Mouse (Mus musculus) erythroid progenitor cell, adult 5-6 weeks (primary cell): Measurements from ENCODE around the gene B3gnt8. TPM values are rescaled to one million over a fixed set of nuclear protein-coding genes. Genes with fewer than 3 reads are reported as not detected.
A peak's percentile ranks its signal among the peaks of the same experiment; 100 is the strongest.

Experiments
- ATAC-seq: replicated peaks from 2 replicates; pipeline ENCODE4 v1.8.0; 2016; ENCODE audit warnings: moderate number of reproducible peaks, mild to moderate bottlenecking, moderate TSS enrichment, inconsistent platforms; ENCODE audit not compliant: poor library complexity, low FRiP score, severe bottlenecking
- total RNA-seq, 2 experiments: library from RNA; stranded (forward) in 1 of 2; stranded (reverse) in 1 of 2; fragments of 150-400 nt in 1 of 2; fragments of 186-747, 209-891 nt in 1 of 2; gene quantifications; 2 replicates each; pipeline versions ENCODE4 v1.2.3 to v1.2.4; 2015 to 2017; ENCODE audit warnings: low replicate concordance in 2 of 2

B3gnt8 gene
- total RNA-seq, 2 experiments from 2014 or later = 1.7 to 3.8 TPM

DNA sequence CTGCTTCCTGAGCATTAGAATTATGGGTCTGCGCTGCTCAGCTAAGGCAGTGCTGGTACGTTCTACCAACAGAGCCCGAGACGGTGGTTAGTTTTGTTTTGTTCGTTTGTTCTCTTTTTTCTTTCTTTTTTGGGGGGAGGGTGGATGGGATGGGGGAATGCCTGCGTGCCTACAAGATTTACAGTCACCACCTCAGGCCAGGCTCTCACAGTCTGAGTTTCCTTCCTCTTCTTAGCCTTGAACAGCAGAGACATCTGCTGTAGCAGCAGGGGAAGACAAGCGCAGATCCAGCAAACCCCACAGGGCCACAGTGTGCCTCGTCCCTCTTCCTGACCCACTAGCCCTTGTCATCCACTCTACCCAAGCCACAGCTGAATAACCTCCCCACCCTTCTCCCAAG lies 24.8 kb downstream of the B3gnt8 start:
- ATAC-seq = no peak

DNA sequence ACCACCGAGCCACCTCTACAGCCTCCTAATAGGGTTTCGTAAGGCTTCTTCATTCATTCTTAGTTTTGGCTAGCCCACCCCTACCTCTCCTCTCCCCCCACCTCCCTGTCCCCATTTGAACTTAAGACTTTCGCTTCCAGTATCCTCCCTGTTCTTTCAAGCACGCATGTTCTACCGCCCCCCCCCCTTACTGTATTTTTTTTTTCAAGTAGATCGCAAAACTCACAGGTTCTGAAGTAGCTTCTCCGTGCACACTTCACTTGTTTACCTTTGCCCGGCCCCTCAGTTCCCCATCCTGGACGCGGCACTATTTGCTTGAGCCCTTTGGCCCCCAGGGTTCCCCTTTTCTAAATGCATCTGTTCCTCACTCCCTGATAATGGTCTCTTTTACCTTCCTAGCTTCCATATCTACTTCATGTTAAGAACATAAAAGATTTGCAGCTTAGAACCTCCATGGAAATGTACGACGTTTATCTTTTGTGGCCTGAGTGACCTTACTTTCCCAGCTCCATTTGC lies 25.8 kb downstream of the B3gnt8 start:
- no peak for ATAC-seq

DNA sequence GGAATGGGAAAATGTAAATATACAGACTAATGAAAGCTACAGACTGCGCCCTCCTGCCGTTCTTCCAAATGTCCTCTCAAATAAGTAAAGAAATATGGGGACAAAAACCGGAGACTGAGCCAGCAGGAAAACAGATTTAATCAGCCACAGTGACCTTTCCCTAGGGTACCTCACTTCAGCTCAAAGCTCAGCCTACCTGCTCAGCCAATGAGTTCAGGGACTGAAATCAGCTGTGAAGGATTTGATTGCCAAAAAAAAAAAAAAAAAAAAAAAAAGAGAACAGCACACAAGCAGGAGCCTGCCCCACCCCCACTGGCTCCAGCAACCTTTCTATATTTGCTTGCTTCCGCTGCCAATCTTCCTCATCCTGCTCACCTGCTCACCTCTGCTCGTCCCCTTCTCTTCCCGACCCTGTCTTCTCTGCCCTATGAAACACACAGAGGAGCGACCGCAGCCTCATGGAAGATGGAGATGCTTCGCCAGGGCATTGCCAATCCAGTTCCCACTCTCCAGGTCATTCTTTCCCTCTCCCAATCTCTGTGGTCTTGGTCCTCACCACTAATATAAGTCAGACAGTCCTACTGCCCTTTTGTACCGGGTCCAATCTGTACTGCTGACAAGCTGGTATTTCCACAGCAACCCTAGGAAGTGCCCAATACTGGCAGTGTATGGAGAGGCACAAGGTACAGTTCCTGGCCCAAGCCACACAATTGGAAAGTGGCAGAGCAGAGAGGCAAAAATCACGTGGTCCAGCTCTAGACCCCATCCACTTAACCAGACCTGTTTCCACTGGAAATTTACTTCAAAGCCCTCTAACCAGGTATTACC lies 29.4 kb downstream of the B3gnt8 start:
- ATAC-seq = no peak

DNA sequence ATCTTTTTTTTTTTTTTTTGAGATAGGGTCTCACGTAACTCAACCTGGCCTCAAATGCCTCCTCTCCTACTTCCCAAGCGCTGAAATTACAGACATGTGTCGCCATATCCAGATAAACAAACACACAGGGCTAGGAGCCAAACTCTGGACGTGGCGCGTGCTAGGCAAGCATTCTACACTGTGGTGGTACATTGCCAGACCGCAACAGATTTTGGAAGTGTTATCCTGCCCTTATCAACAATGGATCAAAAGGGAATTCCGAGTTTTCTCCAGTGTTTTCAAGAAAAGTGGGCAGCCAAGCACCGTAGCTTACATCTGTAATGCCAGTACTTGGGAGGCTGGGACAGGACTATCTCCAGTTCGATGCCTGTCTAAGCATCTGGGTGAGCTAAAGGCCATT lies 31.3 kb downstream of the B3gnt8 start:
- no peak for ATAC-seq

DNA sequence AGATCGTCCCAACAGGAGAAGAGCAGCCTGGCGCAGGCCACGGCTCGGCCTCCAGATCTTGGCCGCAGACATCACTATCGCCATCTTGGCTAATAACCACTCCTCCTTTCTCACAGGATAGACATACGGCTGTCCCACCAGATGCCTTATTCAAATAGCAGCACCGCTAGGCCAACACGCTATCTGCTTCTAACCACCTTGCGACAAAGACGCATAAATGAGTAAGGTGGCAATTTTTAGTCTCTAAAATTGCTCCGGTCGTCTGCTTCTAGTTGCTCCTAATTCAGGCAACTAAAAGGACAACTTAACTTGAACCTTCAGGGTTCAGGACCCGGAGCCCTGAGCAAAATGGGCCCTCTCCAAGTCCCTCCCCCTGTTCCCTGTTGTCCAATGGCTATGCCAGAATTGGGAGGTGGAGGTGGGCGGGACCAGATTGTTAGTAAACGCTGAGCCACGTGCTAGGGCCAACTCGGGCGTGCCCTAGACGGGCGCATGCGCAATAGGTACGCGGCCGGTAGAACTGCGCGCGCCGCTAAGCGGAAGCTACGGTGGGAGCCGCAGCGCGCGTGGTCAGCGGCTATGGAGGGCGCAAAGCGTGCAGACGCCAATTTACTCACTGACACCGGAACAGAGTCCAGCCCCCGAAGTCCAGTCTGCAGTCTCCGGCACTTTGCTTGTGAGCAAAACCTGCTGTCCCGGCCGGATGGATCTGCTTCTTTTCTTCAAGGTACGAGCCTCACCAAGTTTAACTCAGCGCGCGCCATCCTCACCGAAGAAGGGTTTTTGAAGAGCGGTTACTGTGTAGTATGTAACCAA lies 32.4 kb downstream of the B3gnt8 start, which contains the start of the genes Bckdha and Exosc5:
Gene Bckdha, minus strand, starts transcription at position 325 of the 816 bp plus-strand sequence.
Gene Exosc5, plus strand, starts transcription at position 508 of the 816 bp plus-strand sequence.
- peak; percentile 97 for ATAC-seq

DNA sequence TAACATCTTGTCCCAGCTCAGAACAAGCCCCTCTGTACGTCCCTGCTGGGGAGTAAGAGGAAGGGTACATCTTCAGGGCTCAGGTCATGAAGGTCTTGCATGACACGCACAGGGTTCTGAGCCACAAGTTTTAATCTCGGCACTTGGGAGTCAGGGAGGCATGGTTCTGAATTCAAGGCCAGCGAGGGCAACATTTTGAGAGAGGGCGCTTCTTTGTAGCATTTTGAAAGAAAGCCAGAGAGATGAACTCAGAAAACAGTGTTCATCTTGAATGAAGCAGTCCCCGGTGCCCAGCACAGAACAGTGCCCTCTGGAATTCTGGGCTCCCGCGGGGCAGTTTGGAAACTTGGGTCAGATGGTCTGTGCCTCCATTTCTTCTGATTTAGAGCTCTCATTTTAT lies 39.9 kb downstream of the B3gnt8 start:
- no peak for ATAC-seq

DNA sequence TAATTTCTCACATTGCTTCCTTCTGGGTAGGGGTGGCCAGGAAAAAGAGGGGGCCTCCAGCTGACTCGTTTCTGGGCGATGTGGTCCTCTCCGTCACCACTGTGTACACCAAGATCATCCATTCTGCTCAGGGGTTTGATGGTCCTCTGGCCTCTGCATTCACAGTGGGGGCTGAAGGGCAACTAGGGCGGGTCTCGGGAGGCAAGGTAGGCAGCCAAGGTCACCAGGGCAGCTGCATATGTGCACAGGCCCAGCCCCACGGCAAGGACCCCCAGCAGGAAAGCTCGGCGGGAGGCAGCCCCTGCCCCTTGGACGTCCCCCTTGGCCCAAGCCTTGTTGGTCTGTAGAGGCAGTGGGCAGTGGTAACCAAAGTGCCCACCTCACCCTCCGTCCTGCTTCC lies 42.7 kb downstream of the B3gnt8 start:
- no peak for ATAC-seq

DNA sequence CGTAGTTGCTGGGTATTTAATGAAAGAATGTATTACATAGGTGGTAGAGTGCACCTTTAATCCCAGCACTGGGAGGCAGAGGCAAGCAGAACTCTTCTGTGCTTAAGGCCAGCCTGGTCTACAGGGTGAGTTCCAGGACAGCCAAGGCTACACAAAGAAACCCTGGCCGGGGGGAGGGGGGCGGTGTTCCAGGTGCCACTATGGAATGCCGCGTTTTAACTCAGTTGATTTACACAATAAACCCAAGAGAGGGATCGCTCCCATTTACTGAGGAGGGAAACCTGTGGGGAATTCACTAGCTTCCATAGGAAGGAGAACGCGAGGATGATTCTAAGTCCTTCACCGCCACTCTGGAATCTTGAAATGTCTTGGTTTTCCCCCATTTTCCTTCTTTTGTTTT lies 43.2 kb downstream of the B3gnt8 start:
- no peak for ATAC-seq

DNA sequence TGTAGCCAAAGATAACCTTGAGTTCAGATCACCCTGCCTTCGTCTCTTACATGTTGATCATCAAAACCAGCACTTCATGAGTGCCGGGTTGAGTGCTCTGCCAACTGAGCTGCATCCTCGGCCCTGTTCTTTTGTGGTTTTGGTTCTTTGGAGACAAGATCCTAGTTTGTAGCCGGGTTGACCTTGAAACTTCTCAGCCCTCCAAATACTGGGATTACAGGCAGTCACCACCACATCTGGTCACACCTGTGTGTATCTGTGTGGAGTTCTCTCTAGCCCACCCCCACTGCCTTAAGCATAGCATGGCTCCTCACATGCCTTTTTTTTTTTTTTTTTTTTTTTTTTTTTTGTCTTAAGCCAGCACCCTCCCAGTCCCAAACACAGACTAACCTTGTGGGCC lies 43.6 kb downstream of the B3gnt8 start:
- ATAC-seq = no peak

DNA sequence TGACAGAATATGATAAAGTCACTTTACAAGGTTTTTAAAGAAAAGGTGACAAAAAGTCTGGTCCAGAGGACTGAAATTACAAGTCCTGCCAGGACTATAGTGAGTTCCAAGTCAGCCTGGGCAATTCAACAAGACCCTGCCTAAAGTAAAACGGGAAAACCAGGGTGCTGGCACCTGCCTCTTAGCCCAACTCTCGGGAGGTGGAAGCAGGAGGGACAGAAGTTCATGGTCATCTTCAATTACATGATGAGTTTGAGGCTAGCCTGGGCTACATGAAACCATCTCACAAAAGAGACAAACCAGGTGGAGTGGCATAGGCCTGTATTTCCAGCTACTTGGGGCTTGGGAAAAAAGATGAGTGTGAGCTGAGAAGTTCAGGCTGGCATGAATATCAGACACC lies 45.2 kb downstream of the B3gnt8 start:
- ATAC-seq = no peak

DNA sequence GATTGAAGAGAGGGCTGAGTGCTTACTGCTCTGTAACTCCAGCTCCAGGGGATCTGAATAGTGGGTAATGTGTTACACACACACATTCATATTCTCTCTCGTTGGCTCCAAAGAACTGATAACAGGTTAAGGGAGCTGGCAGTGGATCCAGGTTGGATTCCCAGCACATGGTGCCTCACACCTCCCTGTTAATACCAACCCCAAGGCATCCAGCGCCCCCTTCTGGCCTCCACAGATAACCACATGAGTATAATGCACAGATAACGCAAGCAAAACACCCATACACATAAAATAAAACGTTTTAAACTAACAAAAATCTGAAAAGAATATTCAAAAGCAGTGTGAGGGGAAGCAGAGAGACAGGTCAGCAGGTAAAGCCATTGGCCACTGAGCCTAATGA lies 46.0 kb downstream of the B3gnt8 start:
- ATAC-seq = no peak

DNA sequence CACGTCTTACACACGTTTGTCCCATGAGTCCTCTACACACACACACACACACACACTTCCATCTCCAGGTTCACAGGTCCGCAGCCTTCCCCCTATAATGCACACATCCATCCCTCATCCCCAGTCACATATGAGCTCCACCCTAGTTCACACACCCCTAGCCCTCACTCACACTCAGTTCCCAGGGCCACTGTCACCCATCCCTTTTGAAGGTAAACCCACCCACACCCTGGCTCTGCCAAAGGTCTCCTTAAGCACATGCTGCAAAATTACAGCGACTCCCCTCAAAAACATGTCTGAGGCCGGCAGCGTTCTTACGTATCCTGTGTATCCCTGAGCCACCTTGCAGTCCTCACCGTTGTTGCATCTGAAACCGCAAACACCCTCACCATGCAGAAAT lies 47.8 kb downstream of the B3gnt8 start:
- no peak for ATAC-seq

DNA sequence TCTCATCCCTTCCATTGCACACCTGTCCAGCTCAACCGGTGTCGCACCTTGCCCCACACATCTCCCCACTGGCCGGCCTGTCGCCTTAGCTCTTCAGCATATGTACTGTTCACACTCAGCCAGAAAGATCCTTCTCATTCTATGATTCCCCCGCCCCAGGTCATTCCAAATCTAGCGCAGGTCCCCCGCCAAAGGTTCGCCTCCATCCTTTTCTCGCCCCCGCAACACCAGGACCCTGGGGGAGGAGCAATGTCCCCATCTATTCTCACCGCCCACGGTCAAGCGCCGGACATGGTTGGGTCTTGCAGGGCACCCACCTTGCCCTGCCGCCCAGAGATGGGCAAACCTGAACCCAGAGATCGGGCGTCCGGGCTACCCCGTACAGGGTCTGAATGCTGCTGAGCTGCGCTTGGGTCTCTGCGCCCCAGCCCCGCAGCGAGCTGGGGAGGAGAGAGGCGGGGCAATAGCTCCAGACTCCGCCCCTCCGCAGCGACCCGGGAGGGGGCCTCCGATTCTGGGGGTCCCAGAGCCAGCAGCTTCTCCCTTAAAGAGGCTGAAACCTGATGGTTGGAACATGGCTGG lies 48.4 kb downstream of the B3gnt8 start, which contains the start of gene Tmem91:
Gene Tmem91, minus strand, starts transcription at position 448 of the 582 bp plus-strand sequence.
- ATAC-seq = no peak

DNA sequence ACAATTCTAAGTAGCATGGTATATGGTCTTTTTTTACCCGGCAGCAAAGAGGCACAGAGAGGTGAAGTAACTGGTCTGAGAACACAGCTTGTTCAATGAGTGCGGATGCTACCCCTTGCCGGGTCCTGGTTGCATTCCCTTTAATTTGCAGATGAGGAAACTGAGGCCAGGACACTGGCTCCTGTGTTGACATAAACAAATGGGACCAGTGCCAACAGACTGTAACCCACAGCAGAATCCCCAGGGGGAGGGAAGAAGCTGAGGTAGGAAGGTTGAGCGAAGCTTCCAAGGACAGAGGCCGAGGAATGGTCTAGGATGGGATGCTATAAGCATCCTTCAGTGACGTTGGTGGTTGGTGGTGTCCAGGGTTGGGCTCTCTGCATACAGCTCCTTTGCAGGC lies 49.0 kb downstream of the B3gnt8 start:
- no peak for ATAC-seq

DNA sequence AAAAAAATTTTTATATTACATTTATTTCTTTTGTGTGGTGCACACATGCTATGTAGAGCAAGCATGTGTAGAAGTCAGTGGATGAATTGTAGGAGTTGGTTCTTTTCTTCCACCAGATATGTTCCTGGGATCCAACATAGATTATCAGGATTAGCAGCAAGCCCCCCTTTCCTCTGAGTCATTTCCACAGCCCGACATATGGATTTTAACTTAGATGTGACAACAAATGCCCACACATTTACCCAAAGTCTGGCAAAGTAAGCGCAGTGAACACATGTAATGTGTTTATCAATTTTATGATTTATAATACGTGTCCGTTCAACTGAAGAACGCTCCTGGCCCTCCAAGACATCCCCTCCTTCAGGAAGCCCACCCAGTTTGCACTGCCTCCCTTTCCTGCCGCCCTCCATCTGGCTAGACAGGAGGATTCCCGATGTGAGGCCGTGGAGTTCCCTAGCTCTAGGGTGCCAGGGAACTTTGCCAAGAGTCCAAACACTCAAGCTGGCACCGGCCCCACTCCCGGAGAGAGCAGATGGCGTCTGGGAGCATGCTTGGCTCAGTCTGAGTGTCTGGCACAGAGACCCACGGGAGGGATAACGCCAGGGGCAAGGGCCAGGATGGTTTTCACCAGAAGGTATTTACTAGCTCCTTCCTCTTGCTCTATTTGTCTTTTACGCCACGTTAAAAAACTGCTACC lies 49.8 kb downstream of the B3gnt8 start:
- no peak for ATAC-seq

DNA sequence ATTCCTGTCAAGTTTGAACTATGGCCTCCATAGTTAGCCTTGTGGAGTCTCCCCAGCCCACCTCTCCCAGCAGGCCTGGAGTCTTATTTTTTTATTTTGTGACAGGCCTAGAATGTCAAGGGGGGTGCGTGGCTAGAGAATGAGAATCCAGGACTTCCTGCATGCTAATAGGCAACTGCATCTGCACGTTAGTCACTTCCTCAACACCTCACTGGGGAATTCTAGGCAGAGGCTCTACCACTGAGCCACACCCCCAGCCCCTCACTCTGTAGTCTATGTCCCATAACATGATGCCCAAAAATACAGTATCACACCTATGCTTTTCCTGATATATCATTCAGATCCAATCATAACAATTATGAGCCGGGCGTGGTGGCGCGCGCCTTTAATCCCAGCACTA lies 50.6 kb downstream of the B3gnt8 start:
- ATAC-seq = no peak

DNA sequence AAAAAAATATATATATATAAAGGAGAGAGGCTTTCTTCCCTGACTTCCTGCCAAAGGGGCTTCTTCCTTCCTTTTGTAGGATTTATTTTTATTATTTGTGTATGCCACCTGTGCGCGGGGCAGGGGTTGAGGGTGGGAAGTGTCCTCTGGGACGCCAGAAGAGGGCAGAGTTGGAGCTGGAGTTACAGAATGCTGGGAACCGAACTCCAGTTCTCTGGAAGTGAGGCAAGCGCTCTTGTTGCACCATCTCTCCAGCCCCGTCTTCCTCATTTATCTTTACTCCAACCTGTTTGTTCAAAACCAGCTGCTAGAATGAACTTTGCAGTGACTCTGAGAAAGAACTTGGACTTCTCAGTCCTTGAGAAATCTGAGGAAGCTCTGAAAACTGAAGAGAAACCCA lies 53.5 kb downstream of the B3gnt8 start:
- ATAC-seq = no peak

DNA sequence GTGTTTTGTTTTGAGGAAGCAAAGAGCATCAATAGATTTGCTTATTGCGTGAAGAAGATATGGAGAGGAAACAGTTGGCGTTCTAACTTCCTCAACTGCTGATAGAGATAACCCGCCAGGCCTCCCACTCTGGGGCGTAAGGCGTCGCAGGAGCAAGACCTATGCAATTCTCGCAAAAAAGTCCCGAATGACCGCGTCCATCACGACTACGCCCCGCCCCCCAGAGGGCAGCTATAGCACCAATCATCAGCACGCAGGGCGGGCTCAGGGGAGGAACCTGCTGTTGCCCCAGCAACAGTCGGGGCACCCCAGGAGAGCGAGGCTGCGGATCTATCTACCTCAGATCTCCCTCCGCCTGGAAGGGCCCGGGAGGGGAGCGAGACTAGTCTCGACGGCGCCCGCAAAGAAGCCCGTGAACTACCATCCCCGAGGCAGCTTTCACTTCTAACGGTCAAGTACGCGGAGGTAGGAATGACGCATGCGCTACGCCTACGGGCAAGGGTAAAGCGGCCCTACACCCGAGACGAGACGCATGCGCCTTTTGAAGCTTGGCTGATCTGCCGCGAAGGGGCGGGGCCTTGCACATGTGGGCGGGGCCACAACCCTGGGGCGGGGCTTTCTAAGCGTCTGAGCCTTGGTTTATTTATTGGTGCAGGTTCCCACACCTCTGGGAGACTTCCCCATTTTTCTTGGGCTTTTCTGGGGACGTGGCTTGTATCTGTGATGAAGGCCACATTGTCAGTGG lies 54.2 kb downstream of the B3gnt8 start, which contains the start of gene B9d2:
Gene B9d2, plus strand, starts transcription at position 267 of the 745 bp plus-strand sequence.
- peak; percentile 95 for ATAC-seq
